Mouse (Mus musculus) lung, embryonic 15.5 days (tissue): ENCODE measurements around the gene Zfp2. TPM values are rescaled to one million over a fixed set of nuclear protein-coding genes. Genes with fewer than 3 reads are reported as not detected.

Experiments used
- ATAC-seq: fragments of 200-750 bp; cut with Nextera tagmentation; 2 replicates; pipeline ENCODE4 v1.8.0; 2017; ENCODE audit warnings: moderate number of reproducible peaks, borderline replicate concordance; ENCODE audit not compliant: low FRiP score, low TSS enrichment; ENCODE audit errors: extremely low read depth
- H3K27ac ChIP-seq: fragments of 300-500 bp; sonication (generic); 2 replicates; pipeline ENCODE4 v1.5.1; 2015; ENCODE audit warnings: moderate library complexity, mild to moderate bottlenecking, inconsistent platforms
- H3K27me3 ChIP-seq: fragments of 300-500 bp; sonication (generic); 2 replicates; pipeline ENCODE4 v1.6.1; 2015; ENCODE audit warnings: inconsistent platforms
- H3K36me3 ChIP-seq: fragments of 300-500 bp; sonication (generic); 2 replicates; pipeline ENCODE4 v1.6.1; 2015; ENCODE audit warnings: inconsistent platforms
- H3K4me1 ChIP-seq: fragments of 300-500 bp; sonication (generic); 2 replicates; pipeline ENCODE4 v1.6.1; 2015; ENCODE audit warnings: inconsistent platforms
- H3K4me2 ChIP-seq: fragments of 300-500 bp; sonication (generic); 2 replicates; pipeline ENCODE4 v1.6.1; 2015; ENCODE audit warnings: inconsistent platforms, mild to moderate bottlenecking, moderate library complexity
- H3K4me3 ChIP-seq: fragments of 300-500 bp; sonication (generic); 2 replicates; pipeline ENCODE4 v1.5.1; 2015; ENCODE audit warnings: mild to moderate bottlenecking, inconsistent platforms
- H3K9ac ChIP-seq: fragments of 300-500 bp; sonication (generic); 2 replicates; pipeline ENCODE4 v1.6.1; 2015; ENCODE audit warnings: inconsistent platforms
- H3K9me3 ChIP-seq: fragments of 300-500 bp; sonication (generic); 2 replicates; pipeline ENCODE4 v1.6.1; 2016; ENCODE audit warnings: inconsistent platforms
- WGBS: fragments of 180-500 bp; shearing (Covaris S2); methylation state at CpG from one replicate; pipeline ENCODE4 v1.1.7; 2015; 5-methylcytosine and 5-hydroxymethylcytosine counted together
- polyA plus RNA-seq: library from polyadenylated mRNA; unstranded; fragments of >200 nt; fragmentation: Nextera tagmentation; extraction: Ambion mirVana; gene quantifications from 2 replicates; pipeline ENCODE4 v1.2.1, GENCODE M21; 2015

Zfp2 gene
- polyA plus RNA-seq, 1 experiment from 2014 or later: 13.3 TPM

DNA sequence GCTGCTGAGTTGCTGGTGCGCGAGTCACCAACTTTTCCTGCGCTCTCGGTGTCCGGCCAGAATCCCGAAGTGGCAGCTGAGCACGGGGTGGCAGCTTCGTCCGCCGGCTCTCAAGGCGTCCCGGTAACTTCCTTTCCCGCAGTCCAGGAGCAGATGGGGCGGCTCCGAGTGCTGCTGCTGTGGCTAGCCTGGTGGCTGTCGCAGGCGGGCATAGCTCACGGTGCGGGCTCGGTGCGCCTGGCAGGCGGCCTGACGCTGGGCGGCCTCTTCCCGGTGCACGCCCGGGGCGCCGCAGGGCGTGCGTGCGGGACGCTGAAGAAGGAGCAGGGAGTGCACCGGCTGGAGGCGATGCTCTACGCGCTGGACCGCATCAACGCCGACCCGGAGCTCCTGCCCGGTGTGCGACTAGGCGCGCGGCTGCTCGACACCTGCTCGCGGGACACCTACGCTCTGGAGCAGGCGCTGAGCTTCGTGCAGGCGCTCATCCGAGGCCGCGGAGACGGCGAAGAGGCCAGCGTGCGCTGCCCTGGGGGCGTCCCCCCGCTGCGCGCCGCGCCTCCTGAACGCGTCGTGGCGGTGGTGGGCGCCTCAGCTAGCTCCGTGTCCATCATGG is 64.9 kb downstream of the Zfp2 start:
- peaks cover 63% of the 10 kb centered on the region for H3K27me3 ChIP-seq

DNA sequence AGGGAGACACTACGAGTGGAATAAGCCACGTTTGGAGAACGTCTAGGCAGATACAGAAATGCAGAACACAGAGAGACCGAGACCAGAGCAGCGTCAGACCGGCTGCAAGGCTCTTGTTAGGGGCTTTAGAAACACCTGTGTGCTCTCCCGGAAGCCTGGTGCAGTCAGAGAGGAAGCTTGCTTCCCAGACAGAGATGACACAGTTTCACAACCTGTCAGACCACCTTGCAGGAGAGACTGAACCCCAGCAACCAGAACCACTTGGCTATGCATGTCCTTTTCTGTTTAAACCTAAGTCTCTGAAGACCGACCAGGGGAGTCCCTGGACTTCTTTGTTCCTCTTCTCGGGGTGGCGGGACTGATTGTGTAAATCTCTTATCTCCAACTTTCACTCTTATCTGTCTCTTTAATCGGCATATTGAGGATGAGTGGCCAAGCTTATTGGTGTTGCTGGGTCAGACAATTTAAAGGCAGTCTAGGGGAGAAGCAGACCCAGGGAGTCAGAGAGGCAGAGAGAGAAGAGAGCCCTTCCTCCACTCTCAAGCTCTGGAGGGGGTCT is 65.7 kb downstream of the Zfp2 start, which contains the start of gene Grm6:
Grm6 (plus strand) TSS at position 509 of the 559 bp plus-strand sequence.
- peak within 1 kb of the TSS; percentile 85 for H3K4me2 ChIP-seq
- peaks cover 15% of the 10 kb centered on the region for H3K4me1 ChIP-seq
- H3K9ac ChIP-seq: peak within 1 kb of the TSS; percentile 19
- no peaks in the 10 kb centered on the region for H3K9me3 ChIP-seq
- no peaks in the 10 kb centered on the region for H3K36me3 ChIP-seq
- H3K4me3 ChIP-seq: peak within 1 kb of the TSS; percentile 39
- H3K27ac ChIP-seq: no peak within 1 kb of the TSS
- 5% methylated on average over 11 of the region's 11 CpGs for WGBS
- no peak for ATAC-seq
- peaks cover 63% of the 10 kb centered on the region for H3K27me3 ChIP-seq

More for the DNA sequence above, 64.9 kb downstream of the Zfp2 start:
- Histone ChIP-seq H3K4me3 (peak overlapping the region; percentile 39), H3K4me2 (peak overlapping the region; percentile 85), H3K4me1 (peaks cover 15% of the 10 kb centered on the region), H3K9me3 (no peaks in the 10 kb centered on the region), H3K27ac (no peak overlapping the region), H3K36me3 (no peaks in the 10 kb centered on the region), H3K9ac (peak overlapping the region; percentile 19)
- ATAC-seq: no peak
- WGBS: under 1% methylated on average over 57 of the region's 72 CpGs

DNA sequence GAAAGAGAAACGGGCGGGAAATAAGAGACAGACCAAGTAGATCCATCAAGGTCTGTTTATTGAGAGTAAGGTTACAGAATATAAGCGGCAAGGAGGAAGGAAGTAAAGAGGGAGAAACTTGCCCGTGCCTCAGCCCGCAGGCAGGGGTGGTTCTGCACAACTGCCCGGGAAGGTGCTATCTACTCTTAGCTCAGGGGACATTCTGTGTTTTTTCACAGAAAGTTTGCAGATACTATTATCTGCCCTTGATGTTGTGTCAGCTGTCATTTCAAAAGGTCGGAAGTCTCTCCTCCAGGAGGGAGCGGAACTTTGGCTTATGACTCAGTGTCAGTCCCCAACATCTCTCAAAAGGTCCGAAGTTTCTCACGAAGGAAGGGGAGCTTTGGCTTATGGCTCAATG is 66.7 kb downstream of the Zfp2 start:
- peaks cover 15% of the 10 kb centered on the region for H3K4me1 ChIP-seq
- no peaks in the 10 kb centered on the region for H3K36me3 ChIP-seq
- ATAC-seq: no peak
- no peaks in the 10 kb centered on the region for H3K9me3 ChIP-seq
- no peak overlapping the region for H3K9ac ChIP-seq
- H3K27me3 ChIP-seq: peaks cover 63% of the 10 kb centered on the region
- H3K4me3 ChIP-seq: no peak overlapping the region
- no peak overlapping the region for H3K4me2 ChIP-seq
- no peak overlapping the region for H3K27ac ChIP-seq
- WGBS: under 1% methylated on average over 10 of the region's 10 CpGs

Other genes starting within 250 kb of the Zfp2 start
- gene Zfp354c, start 88.4 kb downstream of the Zfp2 start, polyA plus RNA-seq: 21.5 and 23.9 TPM in 2 replicates
- 0.53 and 0.85 TPM in 2 replicates for gene Zfp879, start 74.6 kb downstream of the Zfp2 start, polyA plus RNA-seq
- 0.04 TPM in 1 of 2 replicates, not detected in the other for gene Grm6, start 65.5 kb downstream of the Zfp2 start, polyA plus RNA-seq
- 8.1 and 9.2 TPM in 2 replicates for gene Zfp454, start 28.5 kb downstream of the Zfp2 start, polyA plus RNA-seq
- gene Zfp354b, start 15.5 kb upstream of the Zfp2 start, polyA plus RNA-seq: 1.3 and 1.4 TPM in 2 replicates
- not detected in 2 replicates for gene 4933414I15Rik, start 27.6 kb upstream of the Zfp2 start, polyA plus RNA-seq
- gene Prop1, start 37.6 kb upstream of the Zfp2 start, polyA plus RNA-seq: not detected in 2 replicates
- not detected in 2 replicates for gene Olfr1378, start 50.4 kb upstream of the Zfp2 start, polyA plus RNA-seq
- gene Olfr1377, start 65.8 kb upstream of the Zfp2 start, polyA plus RNA-seq: not detected in 2 replicates
- not detected in 2 replicates for gene Olfr51, start 87.4 kb upstream of the Zfp2 start, polyA plus RNA-seq
- gene Olfr54, start 98.1 kb upstream of the Zfp2 start, polyA plus RNA-seq: not detected in 2 replicates
- gene Olfr1375, start 131.9 kb upstream of the Zfp2 start, polyA plus RNA-seq: not detected in 2 replicates
- gene Zfp354a, start 143.1 kb upstream of the Zfp2 start, polyA plus RNA-seq: 7.8 and 10.2 TPM in 2 replicates